Mouse (Mus musculus): ENCODE data around the gene Adgrl4.

Gene Adgrl4

DNA sequence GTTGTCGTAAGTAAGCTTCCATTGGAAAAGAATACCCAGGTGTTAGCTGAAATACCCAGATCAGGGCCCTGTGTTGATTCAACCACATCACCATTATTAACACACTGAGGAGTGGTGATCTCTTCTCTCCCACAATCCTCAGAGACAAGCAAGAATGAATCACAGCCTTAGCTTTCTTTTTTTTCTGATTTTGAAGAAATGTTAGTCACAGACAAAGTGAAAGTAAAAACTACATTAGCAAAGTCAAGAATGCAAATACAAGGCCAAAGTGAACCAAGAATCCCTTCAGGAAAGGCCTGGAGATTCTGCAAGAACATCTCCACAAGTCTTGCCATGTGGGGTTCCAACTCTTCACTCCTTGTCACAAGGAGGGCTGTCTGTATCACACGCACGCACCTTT, 67.9 kb downstream of the Adgrl4 start:
- no peak for DNase-seq (ENCODE audit: low spot score in 2 of 2)

- no peak for DNase-seq (ENCODE audit: low spot score in 2 of 2)
Observed at GRCm38 (mm10) chr3:151511184-151511583, 73.5 kb downstream of the Adgrl4 start.

GRCm38 (mm10) chr3:151547182-151547581, 109.5 kb downstream of the Adgrl4 start:
- no peak for DNase-seq (ENCODE audit: low spot score in 2 of 2)

DNA sequence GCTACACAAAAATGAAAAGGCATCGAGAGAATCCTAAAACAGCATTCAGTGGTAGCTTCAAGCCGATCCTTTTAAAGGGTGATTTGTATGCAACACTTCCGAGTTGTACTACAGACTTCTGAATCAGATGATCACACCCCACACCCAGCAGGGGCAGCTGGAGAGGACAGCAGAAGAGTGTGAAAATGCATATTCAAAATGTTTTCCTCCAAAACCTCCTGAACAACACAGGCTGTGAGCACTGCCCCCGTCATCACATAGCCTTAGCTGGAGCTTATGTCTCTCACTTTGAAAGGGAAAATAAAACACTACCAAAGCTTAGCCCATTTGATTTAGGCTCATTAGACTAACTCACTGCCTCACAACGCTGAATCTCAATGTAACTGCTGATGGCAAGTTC, 113.3 kb downstream of the Adgrl4 start:
- DNase-seq (ENCODE audit: low spot score in 2 of 2) = no peak

- no peak for DNase-seq (ENCODE audit: low spot score in 2 of 2)
Observed at GRCm38 (mm10) chr3:151556635-151557034, 118.9 kb downstream of the Adgrl4 start.

DNA sequence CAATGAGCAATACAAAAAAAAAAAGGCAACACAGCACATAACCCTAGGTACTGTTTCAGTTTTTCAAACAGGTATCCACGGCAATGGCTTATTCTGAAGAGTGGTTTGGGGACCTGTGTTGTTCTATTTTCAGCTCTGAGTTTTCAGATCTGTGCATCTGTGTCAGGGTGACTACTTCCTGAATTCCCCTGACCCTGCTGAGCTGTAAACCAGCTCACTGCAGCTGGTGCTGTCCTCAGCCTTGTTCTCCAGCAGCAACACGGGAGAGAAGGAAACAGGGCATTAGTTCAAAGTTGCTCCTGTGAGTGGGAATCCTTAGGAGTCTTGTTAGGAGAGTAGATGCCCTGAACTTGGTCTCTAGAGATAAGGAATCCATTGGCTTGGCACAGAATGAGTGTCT, 119.4 kb downstream of the Adgrl4 start:
- no peak for DNase-seq (ENCODE audit: low spot score in 2 of 2)

GRCm38 (mm10) chr3:151557607-151558006, 119.9 kb downstream of the Adgrl4 start:
- no peak for DNase-seq (ENCODE audit: low spot score in 2 of 2)

DNA sequence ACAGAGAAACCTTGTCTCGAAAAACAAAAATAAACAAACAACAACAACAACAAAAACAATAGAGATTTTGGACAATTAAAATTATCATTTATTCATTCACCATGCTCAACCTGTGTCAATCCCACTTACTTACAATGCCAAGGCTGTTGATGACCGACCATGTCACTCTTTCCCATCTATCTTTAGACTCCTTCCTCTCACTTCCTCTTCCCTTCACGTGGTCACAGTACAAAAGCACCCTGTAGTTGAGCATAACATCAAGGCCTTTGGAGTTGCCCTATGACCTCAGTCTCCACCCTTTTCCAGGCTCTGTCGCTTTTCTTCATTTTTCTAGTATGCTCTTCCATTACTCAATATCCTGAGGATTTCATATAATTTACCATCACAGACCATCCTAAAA, 120.7 kb downstream of the Adgrl4 start:
- no peak for DNase-seq (ENCODE audit: low spot score in 2 of 2)

DNA sequence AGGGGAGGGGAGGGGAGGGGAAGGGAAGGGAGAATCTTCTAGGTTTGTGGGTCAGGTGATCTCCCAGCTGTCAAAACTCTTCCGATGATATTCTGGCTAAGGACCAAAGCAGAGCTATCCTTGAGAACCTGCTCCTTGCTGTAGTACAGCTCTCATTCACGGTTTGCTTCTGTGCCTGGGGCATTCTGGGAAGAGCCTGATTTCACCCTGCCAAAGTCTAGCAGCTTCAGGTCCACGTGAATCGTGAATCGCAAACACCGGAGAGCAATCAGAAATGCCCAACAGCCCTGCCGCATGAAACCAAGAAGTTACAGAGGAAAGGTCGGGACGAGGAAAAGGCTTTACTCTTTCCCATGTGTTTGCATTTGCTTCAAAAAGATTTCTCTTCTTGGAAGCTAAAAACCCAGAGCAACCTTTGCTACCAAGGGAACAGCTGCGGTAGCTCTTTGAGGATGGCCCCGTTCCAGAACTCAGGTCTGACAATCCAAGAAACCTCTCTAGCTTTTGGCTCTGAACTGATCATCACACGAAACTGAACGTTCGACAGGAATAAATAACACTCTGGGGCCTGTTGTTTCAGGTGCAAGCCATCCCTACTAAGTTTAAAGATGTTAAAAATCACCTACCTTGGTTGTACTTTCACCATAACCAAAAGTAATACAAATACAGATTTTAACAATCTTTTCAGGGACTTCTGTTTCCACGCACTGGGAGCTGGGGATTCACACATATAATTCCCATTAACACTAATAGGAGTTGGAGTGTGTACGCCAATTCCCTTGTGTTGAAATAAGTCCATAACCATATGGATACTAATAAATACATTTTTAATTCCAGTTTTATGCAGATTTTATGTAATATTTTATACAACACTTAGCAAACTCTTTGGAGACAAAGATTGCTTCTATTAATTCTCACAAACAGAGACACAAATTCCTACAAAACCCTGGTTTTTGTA, 128.3 kb downstream of the Adgrl4 start:
- DNase-seq (ENCODE audit: low spot score in 2 of 2) = no peak

DNA sequence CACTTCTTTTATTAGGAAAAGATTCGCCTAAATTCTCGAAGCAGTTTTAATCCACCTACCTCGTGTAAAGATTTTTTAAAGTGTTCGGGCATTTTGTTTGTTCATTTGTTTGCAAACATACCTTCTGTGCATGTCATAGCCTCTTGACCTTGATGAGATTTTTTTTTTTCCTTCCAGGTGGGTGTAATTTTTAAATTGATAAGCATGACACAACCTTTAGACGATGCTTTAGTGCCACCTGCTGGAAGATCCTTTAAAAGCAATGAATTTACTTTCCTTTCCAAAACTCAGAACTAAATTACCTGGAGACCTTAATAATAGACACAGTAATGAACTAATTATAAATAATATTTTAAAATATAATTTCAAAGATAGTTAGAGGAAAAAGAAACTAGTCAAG, 128.9 kb downstream of the Adgrl4 start:
- no peak for DNase-seq (ENCODE audit: low spot score in 2 of 2)

GRCm38 (mm10) chr3:151567541-151567940, 129.9 kb downstream of the Adgrl4 start:
- no peak for DNase-seq (ENCODE audit: low spot score in 2 of 2)

GRCm38 (mm10) chr3:151572089-151572488, 134.4 kb downstream of the Adgrl4 start:
- no peak for DNase-seq (ENCODE audit: low spot score in 2 of 2)

GRCm38 (mm10) chr3:151575292-151575691, 137.6 kb downstream of the Adgrl4 start:
- DNase-seq (ENCODE audit: low spot score in 2 of 2) = no peak

- DNase-seq (ENCODE audit: low spot score in 2 of 2) = no peak
Observed at GRCm38 (mm10) chr3:151576155-151576554, 138.5 kb downstream of the Adgrl4 start.

GRCm38 (mm10) chr3:151591904-151592303, 154.2 kb downstream of the Adgrl4 start:
- DNase-seq (ENCODE audit: low spot score in 2 of 2) = no peak
